Mouse (Mus musculus) kidney, adult 2 months (tissue): ENCODE data around the gene Erap1. TPM values are rescaled to one million over a fixed set of nuclear protein-coding genes. Genes with fewer than 3 reads are reported as not detected.
"Not testable (repeated sequence)": the region's sequence is repeated elsewhere in the genome, so short reads cannot be mapped to it uniquely, and the experiment has no call there.

Experiments used
- DNase-seq: peaks from one replicate; pipeline ENCODE4 v3.0.0; 2021
- H3K27ac ChIP-seq: fragments of 200-500 bp; 2 replicates; pipeline ENCODE4 v1.5.1; 2012; ENCODE audit warnings: low read depth, low read length, control low read depth, inconsistent platforms; ENCODE audit not compliant: insufficient read depth
- H3K27me3 ChIP-seq: fragments of 200-500 bp; replicated peaks from 2 replicates; pipeline ENCODE4 v1.6.1; 2012; ENCODE audit warnings: mild to moderate bottlenecking, moderate library complexity, low read length, inconsistent platforms; ENCODE audit not compliant: control insufficient read depth, insufficient read depth
- H3K36me3 ChIP-seq: fragments of 200-500 bp; 2 replicates; pipeline ENCODE4 v1.6.1; 2012; ENCODE audit warnings: mild to moderate bottlenecking, moderate library complexity, low read length, inconsistent platforms; ENCODE audit not compliant: control insufficient read depth, insufficient read depth
- H3K4me1 ChIP-seq: fragments of 200-500 bp; 2 replicates; pipeline ENCODE4 v1.6.1; 2011; ENCODE audit warnings: low read length; ENCODE audit not compliant: control insufficient read depth, insufficient read depth
- H3K4me3 ChIP-seq: fragments of 200-500 bp; 2 replicates; pipeline ENCODE4 v1.5.1; 2011; ENCODE audit warnings: mild to moderate bottlenecking, low read depth, low read length, control low read depth; ENCODE audit not compliant: insufficient read depth
- CTCF ChIP-seq: fragments of 200-500 bp; conservative IDR thresholded peaks from 2 replicates; pipeline ENCODE4 v1.5.1; 2011; ENCODE audit warnings: low read depth, mild to moderate bottlenecking, control low read depth, low read length, moderate library complexity, mixed read lengths; ENCODE audit not compliant: insufficient read depth, insufficient read length
- POLR2A ChIP-seq: fragments of 200-500 bp; IDR thresholded peaks from one replicate; pipeline ENCODE4 v1.6.1; 2011; ENCODE audit warnings: low read depth, low read length, control low read depth
- WGBS: fragments of 180-500 bp; shearing (Covaris S2); methylation state at CpG from one replicate; pipeline ENCODE4 v1.1.7; 2018; 5-methylcytosine and 5-hydroxymethylcytosine counted together
- polyA plus RNA-seq: library from polyadenylated mRNA; depleted of rRNA; stranded (reverse); fragments of >200 nt; gene quantifications from 2 replicates; pipeline ENCODE4 v1.2.3, GENCODE M21; 2012; rRNA removed

The Erap1 gene
- 11.0 and 13.3 TPM in 2 replicates for polyA plus RNA-seq

- under 1% methylated on average over 12 of the region's 12 CpGs for WGBS
- no peaks in the 10 kb centered on the region for H3K36me3 ChIP-seq
- TF ChIP-seq POLR2A (no peak), CTCF (peak; percentile 44)
- peak within 1 kb of the TSS; percentile 82 for H3K4me3 ChIP-seq
- DNase-seq: peak; percentile 65
- no peaks in the 10 kb centered on the region; the same call in 1 of the 2 replicates for H3K4me1 ChIP-seq
- H3K27me3 ChIP-seq: no peaks in the 10 kb centered on the region
- H3K27ac ChIP-seq: peak within 1 kb of the TSS; percentile 84
Observed at GRCm38 (mm10) chr13:74638793-74639711, at the start of gene Erap1. Gene Erap1 (plus strand): TSS chr13:74639568.

GRCm38 (mm10) chr13:74591401-74591821, 48.0 kb upstream of the Erap1 start:
- DNase-seq: peak; percentile 16
- H3K36me3 ChIP-seq, H3K4me1 ChIP-seq, H3K27me3 ChIP-seq, H3K4me3 ChIP-seq, H3K27ac ChIP-seq: not testable (repeated sequence)
- 60% methylated on average over 12 of the region's 12 CpGs for WGBS

- not testable (repeated sequence) for H3K4me1 ChIP-seq, H3K27me3 ChIP-seq, H3K36me3 ChIP-seq, H3K27ac ChIP-seq, DNase-seq, H3K4me3 ChIP-seq
- 66% methylated on average over 2 of the region's 2 CpGs for WGBS
Observed at GRCm38 (mm10) chr13:74591828-74592227, 47.5 kb upstream of the Erap1 start.

GRCm38 (mm10) chr13:74597022-74597421, 42.3 kb upstream of the Erap1 start:
- H3K27ac ChIP-seq, H3K4me1 ChIP-seq, DNase-seq, H3K4me3 ChIP-seq, H3K36me3 ChIP-seq, H3K27me3 ChIP-seq: not testable (repeated sequence)
- WGBS: 82% methylated on average over 2 of the region's 2 CpGs

- DNase-seq, H3K36me3 ChIP-seq, H3K27ac ChIP-seq, H3K27me3 ChIP-seq, H3K4me3 ChIP-seq, H3K4me1 ChIP-seq: not testable (repeated sequence)
- 100% methylated on average over 1 of the region's 1 CpGs for WGBS
Observed at GRCm38 (mm10) chr13:74601776-74602175, 37.6 kb upstream of the Erap1 start.

GRCm38 (mm10) chr13:74617163-74618019, 22.0 kb upstream of the Erap1 start:
- H3K27me3 ChIP-seq, H3K4me1 ChIP-seq, H3K36me3 ChIP-seq: not testable (repeated sequence)
- Histone ChIP-seq H3K27ac (peak overlapping the region; percentile 74), H3K4me3 (peak overlapping the region; percentile 75)
- WGBS: 7% methylated on average over 22 of the region's 22 CpGs
- DNase-seq: peak; percentile 92

- Histone ChIP-seq H3K4me1 (no peaks in the 10 kb centered on the region), H3K4me3 (no peak overlapping the region), H3K27me3 (no peaks in the 10 kb centered on the region), H3K27ac (no peak overlapping the region), H3K36me3 (no peaks in the 10 kb centered on the region)
- 63% methylated on average over 1 of the region's 1 CpGs for WGBS
- TF ChIP-seq POLR2A (no peak), CTCF (no peak)
- no peak for DNase-seq
Observed at GRCm38 (mm10) chr13:74632327-74632726, 7.0 kb upstream of the Erap1 start.
